Mouse (Mus musculus): ENCODE data around the gene Prpsap1. TPM values are rescaled to one million over a fixed set of nuclear protein-coding genes. Genes with fewer than 3 reads are reported as not detected.
A peak's percentile ranks its signal among the peaks of the same experiment; 100 is the strongest.
"Not testable (repeated sequence)": the region's sequence is repeated elsewhere in the genome, so short reads cannot be mapped to it uniquely, and the experiment has no call there.

The Prpsap1 gene
- polyA plus RNA-seq, 1 experiment from 2014 or later: 104 TPM

- DNase-seq (ENCODE audit: low read depth, low spot score) (no peak), ATAC-seq (no peak)
- H3K27me3 ChIP-seq: no peaks in the 10 kb centered on the region
- TF ChIP-seq CTCF (IDR thresholded peaks at IDR 0.05): peak; percentile 58
- in situ Hi-C loops (cut with MboI; ENCODE audit: low pct_unique_long_range_greater_than_20kb): no loop called here
- ChIA-PET POLR2A (interaction anchor here (0.6 kb wide), 1 partner anchor 10 kb away, joined by 3 read pairs; no protein-coding TSS in a partner anchor), CTCF (interaction anchor here (0.7 to 2.9 kb wide), 9 partner anchors 12 to 52 kb away, joined by 3 to 16 read pairs (median 4); partner anchors contain the start of gene Sphk1)
Measured at GRCm38 (mm10) chr11:116501005-116501746, 7.2 kb upstream of the Prpsap1 start.

DNA sequence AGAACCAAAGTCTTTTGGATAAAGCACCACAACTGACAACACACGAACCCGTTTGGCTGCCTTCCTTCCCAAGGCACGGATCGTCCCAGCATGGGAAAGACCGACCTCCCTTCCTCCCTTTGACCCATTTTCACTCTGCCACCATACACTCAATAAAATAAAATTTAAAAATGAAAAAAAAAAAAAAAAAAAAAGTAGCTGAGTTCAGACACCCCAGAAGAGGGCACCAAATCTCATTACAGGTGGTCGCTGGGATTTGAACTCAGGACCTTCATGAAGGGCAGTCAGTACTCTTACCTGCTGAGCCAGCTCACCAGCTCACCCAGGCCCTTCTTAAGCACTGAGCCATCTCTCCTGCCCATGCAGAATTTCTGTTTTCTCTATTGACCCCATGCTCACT, 5.0 kb upstream of the Prpsap1 start:
- H3K27me3 ChIP-seq: no peaks in the 10 kb centered on the region
- DNase-seq (ENCODE audit: low read depth, low spot score) (no peak), ATAC-seq (no peak)
- POLR2A ChIA-PET: no interaction called here
- CTCF ChIA-PET: no interaction called here
- peak; percentile 8 for TF ChIP-seq CTCF (IDR thresholded peaks at IDR 0.05)
- in situ Hi-C loops (cut with MboI; ENCODE audit: low pct_unique_long_range_greater_than_20kb): no loop called here

DNA sequence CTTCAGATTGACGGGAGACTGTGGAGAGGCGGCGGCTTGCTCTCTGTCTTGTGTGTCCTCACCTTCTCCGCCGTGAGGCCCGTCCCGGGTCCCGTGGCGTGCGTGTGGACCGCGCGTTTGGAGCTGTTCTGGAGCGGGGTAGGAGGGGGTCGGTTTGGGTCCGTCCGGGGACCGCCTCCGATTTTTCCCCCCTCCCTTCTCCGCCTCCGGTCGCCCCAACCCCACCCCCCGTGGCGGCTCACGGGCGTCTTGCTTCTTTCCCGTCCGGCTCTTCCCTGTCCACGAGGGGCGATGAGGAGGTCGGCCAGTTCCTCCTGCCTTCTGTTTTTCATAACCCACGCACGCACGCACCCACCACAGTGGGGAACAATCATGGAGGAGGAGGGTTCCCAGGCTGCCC, 4.6 kb upstream of the Prpsap1 start:
- DNase-seq (ENCODE audit: low read depth, low spot score): no peak
- in situ Hi-C loops (cut with MboI; ENCODE audit: low pct_unique_long_range_greater_than_20kb): no loop called here
- no peak for TF ChIP-seq CTCF (IDR thresholded peaks at IDR 0.05)
- no peak for ATAC-seq
- ChIA-PET CTCF (no interaction called here), POLR2A (no interaction called here)
- H3K27me3 ChIP-seq: no peaks in the 10 kb centered on the region

- in situ Hi-C loops (cut with MboI; ENCODE audit: low pct_unique_long_range_greater_than_20kb): no loop called here
- POLR2A ChIA-PET: no interaction called here
- ATAC-seq: no peak
Measured at GRCm38 (mm10) chr11:116497313-116497712, 3.3 kb upstream of the Prpsap1 start.

GRCm38 (mm10) chr11:116494474-116495174, 622 bp upstream of the Prpsap1 start:
- ChIA-PET CTCF (interaction anchor here (0.8 to 1.5 kb wide), 5 partner anchors 11 to 84 kb away, joined by 3 to 5 read pairs (median 3); no protein-coding TSS in a partner anchor), POLR2A (no interaction called here)
- in situ Hi-C loops (cut with MboI; ENCODE audit: low pct_unique_long_range_greater_than_20kb): loop anchor here (5.0 kb wide), 1 partner anchor 38 kb away; the partner anchor contains the start of gene Sphk1
- no peak for TF ChIP-seq CTCF (IDR thresholded peaks at IDR 0.05)
- ATAC-seq (no peak), DNase-seq (ENCODE audit: low read depth, low spot score) (no peak)
- no peaks in the 10 kb centered on the region for H3K27me3 ChIP-seq

More at GRCm38 (mm10) chr11:116497313-116497712, 3.3 kb upstream of the Prpsap1 start:
- CTCF ChIA-PET: no interaction called here
- TF ChIP-seq CTCF (IDR thresholded peaks at IDR 0.05): no peak
- H3K27me3 ChIP-seq: no peaks in the 10 kb centered on the region
- no peak for DNase-seq (ENCODE audit: low read depth, low spot score)

DNA sequence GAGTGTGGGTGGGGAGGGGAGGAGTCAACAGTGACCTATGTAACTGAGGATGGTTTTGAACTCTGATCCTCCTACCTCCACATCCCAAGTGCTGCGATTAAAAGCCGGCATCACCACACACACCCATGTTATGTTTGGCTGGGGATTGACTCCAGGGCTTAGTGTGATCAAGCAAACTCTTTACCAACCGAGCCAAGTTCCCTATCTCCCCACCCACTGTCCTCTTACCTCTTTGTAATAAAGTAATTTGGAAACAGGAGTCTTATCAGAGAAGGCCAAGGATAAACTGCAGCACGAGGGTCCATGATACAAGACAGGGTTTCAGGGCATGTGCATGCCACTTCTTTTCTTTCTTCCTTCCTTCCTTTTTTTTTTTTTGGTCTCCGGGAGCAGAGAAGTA, 811 bp downstream of the Prpsap1 start:
- ChIA-PET CTCF (no interaction called here), POLR2A (no interaction called here)
- DNase-seq (ENCODE audit: low read depth, low spot score) (no peak), ATAC-seq (no peak)
- in situ Hi-C loops (cut with MboI; ENCODE audit: low pct_unique_long_range_greater_than_20kb): loop anchor here (5.0 kb wide), 1 partner anchor 39 kb away; the partner anchor contains the start of gene Sphk1
- TF ChIP-seq CTCF (IDR thresholded peaks at IDR 0.05): no peak
- H3K27me3 ChIP-seq: no peaks in the 10 kb centered on the region

GRCm38 (mm10) chr11:116492507-116492906, 1.5 kb downstream of the Prpsap1 start:
- in situ Hi-C loops (cut with MboI; ENCODE audit: low pct_unique_long_range_greater_than_20kb): loop anchor here (5.0 kb wide), 1 partner anchor 40 kb away; the partner anchor contains the start of gene Sphk1
- CTCF ChIA-PET; DNase-seq (ENCODE audit: low read depth, low spot score); POLR2A ChIA-PET; H3K27me3 ChIP-seq; ATAC-seq: not testable (repeated sequence)

- ATAC-seq (no peak), DNase-seq (ENCODE audit: low read depth, low spot score) (no peak)
- H3K27me3 ChIP-seq: no peaks in the 10 kb centered on the region
- CTCF ChIA-PET: no interaction called here
- TF ChIP-seq CTCF (IDR thresholded peaks at IDR 0.05): no peak
- in situ Hi-C loops (cut with MboI; ENCODE audit: low pct_unique_long_range_greater_than_20kb): loop anchor here (5.0 kb wide), 1 partner anchor 41 kb away; the partner anchor contains the start of gene Sphk1
- POLR2A ChIA-PET: interaction anchor here (0.6 kb wide), 1 partner anchor 10 kb away, joined by 3 read pairs; no protein-coding TSS in a partner anchor
Measured at GRCm38 (mm10) chr11:116491338-116491737, 2.7 kb downstream of the Prpsap1 start.

DNA sequence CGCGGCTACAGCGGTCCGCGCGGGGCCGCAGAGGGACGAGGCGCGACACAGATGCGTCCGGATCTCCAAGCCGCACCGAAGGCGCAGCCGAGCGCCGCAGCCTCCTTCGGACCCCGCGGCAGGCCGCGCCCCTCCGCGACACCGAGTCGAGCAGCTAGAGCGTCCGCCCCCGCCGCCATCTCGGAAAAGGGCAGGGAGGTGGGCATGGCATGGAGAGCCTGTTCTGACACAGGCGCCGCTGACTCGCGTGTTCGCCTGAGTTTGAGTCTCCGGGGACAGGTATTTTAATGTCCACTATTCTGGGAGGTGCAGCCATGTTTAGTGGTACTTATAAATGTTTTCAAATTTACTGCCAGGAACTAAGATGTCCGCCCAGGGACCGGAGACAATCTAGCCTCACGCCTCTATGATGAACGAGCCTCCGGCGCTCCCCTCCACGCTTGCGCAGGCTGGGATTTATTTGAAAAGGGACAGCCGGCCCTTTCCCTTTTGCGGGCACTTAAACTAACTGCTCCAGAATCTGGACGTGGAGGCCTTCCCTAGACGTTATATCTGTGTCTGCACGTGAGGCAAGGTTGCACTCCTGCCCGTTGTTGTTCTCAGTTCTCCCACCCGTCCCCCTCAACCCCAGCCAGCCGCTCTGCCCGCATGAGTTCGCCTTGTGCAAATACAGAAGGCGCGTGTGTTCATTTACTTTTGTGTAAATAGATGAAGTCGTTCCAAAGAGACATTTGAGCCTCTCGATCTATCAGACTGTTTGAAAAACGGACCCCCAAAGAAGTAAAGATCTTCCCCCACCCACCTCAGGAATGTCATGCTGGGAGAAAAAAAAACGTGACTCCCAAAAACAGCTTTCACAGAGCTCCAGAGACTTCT, 3.5 kb downstream of the Prpsap1 start:
- ChIA-PET POLR2A (interaction anchor here (0.6 kb wide), 1 partner anchor 11 kb away, joined by 3 read pairs; no protein-coding TSS in a partner anchor), CTCF (interaction anchor here (1.3 kb wide), 1 partner anchor 31 kb away, joined by 3 read pairs; no protein-coding TSS in a partner anchor)
- in situ Hi-C loops (cut with MboI; ENCODE audit: low pct_unique_long_range_greater_than_20kb): loop anchor here (5.0 kb wide), 1 partner anchor 42 kb away; the partner anchor contains the start of gene Sphk1
- ATAC-seq (peak; percentile 67), DNase-seq (ENCODE audit: low read depth, low spot score) (peak; percentile 88)
- H3K27me3 ChIP-seq: no peaks in the 10 kb centered on the region
- TF ChIP-seq CTCF (IDR thresholded peaks at IDR 0.05): no peak

GRCm38 (mm10) chr11:116489771-116490231, 4.2 kb downstream of the Prpsap1 start:
- POLR2A ChIA-PET: interaction anchor here (0.6 kb wide), 2 partner anchors 280 to 292 kb away, joined by 3 to 4 read pairs; no protein-coding TSS in a partner anchor
- in situ Hi-C loops (cut with MboI; ENCODE audit: low pct_unique_long_range_greater_than_20kb): loop anchor here (5.0 kb wide), 1 partner anchor 42 kb away; the partner anchor contains the start of gene Sphk1
- no peak for DNase-seq (ENCODE audit: low read depth, low spot score)
- no peaks in the 10 kb centered on the region for H3K27me3 ChIP-seq
- CTCF ChIA-PET: interaction anchor here (1.3 to 2.3 kb wide), 2 partner anchors 32 to 134 kb away, joined by 3 to 12 read pairs; no protein-coding TSS in a partner anchor
- TF ChIP-seq CTCF (IDR thresholded peaks at IDR 0.05): no peak
- ATAC-seq: peak; percentile 41
